Mouse (Mus musculus) embryonic facial prominence, embryonic 11.5 days (tissue): ENCODE measurements around the gene Klhl29. TPM values are rescaled to one million over a fixed set of nuclear protein-coding genes. Genes with fewer than 3 reads are reported as not detected.

Experiments
- ATAC-seq: fragments of 200-750 bp; cut with Nextera tagmentation; replicated peaks from 2 replicates; pipeline ENCODE4 v1.8.0; 2017; ENCODE audit warnings: low read depth; ENCODE audit not compliant: insufficient number of reproducible peaks, low FRiP score, low TSS enrichment
- DNase-seq: peaks from one replicate; pipeline ENCODE4 v3.0.0-alpha.2; 2015; ENCODE audit warnings: low spot score
- H3K27ac ChIP-seq: fragments of 300-500 bp; sonication (generic); replicated peaks from 2 replicates; pipeline ENCODE4 v1.5.1; 2014; ENCODE audit warnings: mild to moderate bottlenecking, low read depth, low read length, control low read depth
- H3K27me3 ChIP-seq: fragments of 300-500 bp; sonication (generic); 2 replicates; pipeline ENCODE4 v1.6.1; 2014; ENCODE audit warnings: mild to moderate bottlenecking, low read length, moderate library complexity, mixed read lengths; ENCODE audit not compliant: control insufficient read depth, insufficient read depth
- H3K36me3 ChIP-seq: fragments of 300-500 bp; sonication (generic); replicated peaks from 2 replicates; pipeline ENCODE4 v1.6.1; 2014; ENCODE audit warnings: low read depth, mild to moderate bottlenecking, low read length, moderate library complexity, mixed read lengths; ENCODE audit not compliant: control insufficient read depth, insufficient read depth
- H3K4me1 ChIP-seq: fragments of 300-500 bp; sonication (generic); 2 replicates; pipeline ENCODE4 v1.6.1; 2014; ENCODE audit warnings: low read length, mixed read lengths; ENCODE audit not compliant: control insufficient read depth, insufficient read depth
- H3K4me2 ChIP-seq: fragments of 300-500 bp; sonication (generic); 2 replicates; pipeline ENCODE4 v1.6.1; 2014; ENCODE audit warnings: low read depth, mild to moderate bottlenecking, control low read depth, low read length, moderate library complexity
- H3K4me3 ChIP-seq: fragments of 300-500 bp; sonication (generic); 2 replicates; pipeline ENCODE4 v1.5.1; 2014; ENCODE audit warnings: low read depth, low read length, control low read depth
- H3K9ac ChIP-seq: fragments of 300-500 bp; sonication (generic); replicated peaks from 2 replicates; pipeline ENCODE4 v1.6.1; 2014; ENCODE audit warnings: mild to moderate bottlenecking, control low read depth, low read length
- H3K9me3 ChIP-seq: fragments of 300-500 bp; sonication (generic); replicated peaks from 2 replicates; pipeline ENCODE4 v1.6.1; 2016; ENCODE audit warnings: mild to moderate bottlenecking, low read length, inconsistent platforms, mixed read lengths; ENCODE audit not compliant: control insufficient read depth
- WGBS: fragments of 180-500 bp; shearing (Covaris S2); extraction: QIAGEN DNeasy Blood & Tissue Kit; methylation state at CpG from one replicate; pipeline ENCODE4 v1.1.7; 2014; 5-methylcytosine and 5-hydroxymethylcytosine counted together
- polyA plus RNA-seq: library from polyadenylated mRNA; unstranded; fragments of >200 nt; fragmentation: Nextera tagmentation; extraction: Ambion mirVana; gene quantifications from 2 replicates; pipeline ENCODE4 v1.2.1, GENCODE M21; 2014

Klhl29 gene
- polyA plus RNA-seq, 1 experiment from 2014 or later = 1.9 TPM

GRCm38 (mm10) chr12:5246193-5246621 lies 129.3 kb downstream of the Klhl29 start:
- no peaks in the 10 kb centered on the region for H3K27me3 ChIP-seq
- no peak overlapping the region for H3K27ac ChIP-seq
- H3K9ac ChIP-seq = no peak overlapping the region
- 81% methylated on average over 9 of the region's 9 CpGs for WGBS
- no peak; the same call in 1 of the 2 replicates for ATAC-seq
- DNase-seq = no peak
- H3K4me3 ChIP-seq = no peak overlapping the region
- no peak overlapping the region for H3K4me2 ChIP-seq
- H3K36me3 ChIP-seq = no peaks in the 10 kb centered on the region
- no peaks in the 10 kb centered on the region for H3K9me3 ChIP-seq
- peaks cover 2% of the 10 kb centered on the region; the same call in 1 of the 2 replicates for H3K4me1 ChIP-seq

- no peak overlapping the region for H3K4me2 ChIP-seq
- no peaks in the 10 kb centered on the region for H3K27me3 ChIP-seq
- WGBS = 60% methylated on average over 4 of the region's 4 CpGs
- peaks cover 2% of the 10 kb centered on the region; the same call in 1 of the 2 replicates for H3K4me1 ChIP-seq
- no peaks in the 10 kb centered on the region for H3K9me3 ChIP-seq
- no peak overlapping the region for H3K4me3 ChIP-seq
- no peak overlapping the region for H3K9ac ChIP-seq
- H3K36me3 ChIP-seq = no peaks in the 10 kb centered on the region
- DNase-seq = no peak
- ATAC-seq = no peak
- H3K27ac ChIP-seq = no peak overlapping the region
Measured at GRCm38 (mm10) chr12:5245207-5245597, 130.3 kb downstream of the Klhl29 start.

- Histone ChIP-seq H3K27me3 (no peaks in the 10 kb centered on the region), H3K36me3 (no peaks in the 10 kb centered on the region), H3K4me2 (no peak overlapping the region), H3K9ac (no peak overlapping the region), H3K9me3 (no peaks in the 10 kb centered on the region), H3K4me1 (no peaks in the 10 kb centered on the region), H3K4me3 (no peak overlapping the region), H3K27ac (no peak overlapping the region)
- DNase-seq = no peak
- ATAC-seq = no peak
- 84% methylated on average over 10 of the region's 10 CpGs for WGBS
Measured at GRCm38 (mm10) chr12:5244431-5245206, 130.9 kb downstream of the Klhl29 start.

GRCm38 (mm10) chr12:5243867-5244266 lies 131.6 kb downstream of the Klhl29 start:
- peaks cover 3% of the 10 kb centered on the region; the same call in 1 of the 2 replicates for H3K4me1 ChIP-seq
- no peak overlapping the region for H3K4me2 ChIP-seq
- no peaks in the 10 kb centered on the region for H3K36me3 ChIP-seq
- no peak for ATAC-seq
- H3K9ac ChIP-seq = no peak overlapping the region
- H3K9me3 ChIP-seq = no peaks in the 10 kb centered on the region
- 70% methylated on average over 6 of the region's 6 CpGs for WGBS
- no peak overlapping the region for H3K4me3 ChIP-seq
- DNase-seq = no peak
- H3K27me3 ChIP-seq = no peaks in the 10 kb centered on the region
- H3K27ac ChIP-seq = no peak overlapping the region

- ATAC-seq (no peak), DNase-seq (no peak)
- Histone ChIP-seq H3K9me3 (no peaks in the 10 kb centered on the region), H3K9ac (no peak overlapping the region), H3K27me3 (no peaks in the 10 kb centered on the region), H3K4me1 (peaks cover 3% of the 10 kb centered on the region; the same call in 1 of the 2 replicates), H3K27ac (no peak overlapping the region), H3K4me3 (no peak overlapping the region), H3K4me2 (no peak overlapping the region), H3K36me3 (no peaks in the 10 kb centered on the region)
- 68% methylated on average over 4 of the region's 4 CpGs for WGBS
Measured at GRCm38 (mm10) chr12:5243449-5243848, 132.0 kb downstream of the Klhl29 start.

GRCm38 (mm10) chr12:5242551-5243330 lies 132.7 kb downstream of the Klhl29 start:
- H3K27ac ChIP-seq = no peak overlapping the region

GRCm38 (mm10) chr12:5239451-5240245 lies 135.8 kb downstream of the Klhl29 start:
- H3K4me1 ChIP-seq = peaks cover 3% of the 10 kb centered on the region; the same call in 1 of the 2 replicates
- WGBS = 37% methylated on average over 17 of the region's 17 CpGs
- no peak overlapping the region for H3K9ac ChIP-seq
- no peak; the same call in 1 of the 2 replicates for ATAC-seq
- DNase-seq = peak; percentile 75
- H3K4me2 ChIP-seq = no peak overlapping the region
- no peak overlapping the region for H3K4me3 ChIP-seq
- no peak overlapping the region for H3K27ac ChIP-seq
- no peaks in the 10 kb centered on the region for H3K27me3 ChIP-seq
- no peaks in the 10 kb centered on the region for H3K9me3 ChIP-seq
- no peaks in the 10 kb centered on the region for H3K36me3 ChIP-seq

More at GRCm38 (mm10) chr12:5242551-5243330, 132.7 kb downstream of the Klhl29 start:
- H3K36me3 ChIP-seq = no peaks in the 10 kb centered on the region
- peaks cover 3% of the 10 kb centered on the region; the same call in 1 of the 2 replicates for H3K4me1 ChIP-seq
- H3K9me3 ChIP-seq = no peaks in the 10 kb centered on the region
- no peaks in the 10 kb centered on the region for H3K27me3 ChIP-seq
- 84% methylated on average over 8 of the region's 8 CpGs for WGBS
- ATAC-seq (no peak), DNase-seq (no peak)
- H3K9ac ChIP-seq = no peak overlapping the region
- no peak overlapping the region for H3K4me2 ChIP-seq
- H3K4me3 ChIP-seq = no peak overlapping the region
